Mouse (Mus musculus) intestine, embryonic 14.5 days (tissue): ENCODE data around the gene Kif22. TPM values are rescaled to one million over a fixed set of nuclear protein-coding genes. Genes with fewer than 3 reads are reported as not detected.

ENCODE experiments used
- microRNA-seq: library from miRNA; unstranded; fragments of <30 nt; microRNA quantifications from one replicate; pipeline ENCODE4, GENCODE M21; 2016
- polyA plus RNA-seq: library from polyadenylated mRNA; unstranded; fragments of >200 nt; fragmentation: Nextera tagmentation; extraction: Ambion mirVana; gene quantifications from 2 replicates; pipeline ENCODE4 v1.2.1, GENCODE M21; 2014

Gene Kif22
- polyA plus RNA-seq, 1 experiment from 2014 or later, result 115 TPM

Small RNA genes lying within 50 kb of the gene (microRNA-seq; reads per million reads assigned to microRNA genes)
- not detected for gene Gm44343

Other genes starting within 250 kb of the Kif22 start
- gene Ppp4c, start 250.0 kb downstream of the Kif22 start, polyA plus RNA-seq, result 277 and 280 TPM in 2 replicates
- gene Fam57b, start 244.8 kb downstream of the Kif22 start, polyA plus RNA-seq, result 1.5 and 1.8 TPM in 2 replicates
- not detected in 2 replicates for gene 4930451I11Rik, start 210.8 kb downstream of the Kif22 start, polyA plus RNA-seq
- gene Doc2a, start 195.1 kb downstream of the Kif22 start, polyA plus RNA-seq, result 0.86 and 1.2 TPM in 2 replicates
- 19.0 and 19.5 TPM in 2 replicates for gene Hirip3, start 180.5 kb downstream of the Kif22 start, polyA plus RNA-seq
- 82.6 and 84.6 TPM in 2 replicates for gene Ino80e, start 180.1 kb downstream of the Kif22 start, polyA plus RNA-seq
- gene Taok2, start 157.8 kb downstream of the Kif22 start, polyA plus RNA-seq, result 26.6 and 29.7 TPM in 2 replicates
- gene Tmem219, start 119.6 kb downstream of the Kif22 start, polyA plus RNA-seq, result 29.5 and 31.7 TPM in 2 replicates
- gene Kctd13, start 113.6 kb downstream of the Kif22 start, polyA plus RNA-seq, result 13.1 TPM in 2 replicates
- 0.39 and 0.65 TPM in 2 replicates for gene Asphd1, start 92.9 kb downstream of the Kif22 start, polyA plus RNA-seq
- gene Sez6l2, start 91.9 kb downstream of the Kif22 start, polyA plus RNA-seq, result 3.2 and 3.8 TPM in 2 replicates
- 105 and 109 TPM in 2 replicates for gene Cdipt, start 66.6 kb downstream of the Kif22 start, polyA plus RNA-seq
- 2.2 and 2.5 TPM in 2 replicates for gene Cdiptos, start 66.4 kb downstream of the Kif22 start, polyA plus RNA-seq
- 27.4 and 29.6 TPM in 2 replicates for gene Mvp, start 27.9 kb downstream of the Kif22 start, polyA plus RNA-seq
- gene Pagr1b, start 26.0 kb downstream of the Kif22 start, polyA plus RNA-seq, result 0.45 and 0.86 TPM in 2 replicates
- gene Pagr1a, start 25.1 kb downstream of the Kif22 start, polyA plus RNA-seq, result 43.9 and 47.7 TPM in 2 replicates
- 41.8 and 46.3 TPM in 2 replicates for gene Gm42742, start 21.4 kb downstream of the Kif22 start, polyA plus RNA-seq
- 9.2 and 9.5 TPM in 2 replicates for gene Prrt2, start 21.3 kb downstream of the Kif22 start, polyA plus RNA-seq
- gene Maz, start 15.4 kb downstream of the Kif22 start, polyA plus RNA-seq, result 55.1 and 61.9 TPM in 2 replicates
- 0.30 TPM in 1 of 2 replicates, not detected in the other for gene Zg16, start 44.9 kb upstream of the Kif22 start, polyA plus RNA-seq
- gene AI467606, start 48.9 kb upstream of the Kif22 start, polyA plus RNA-seq, result 2.6 and 3.9 TPM in 2 replicates
- 2.9 TPM in 2 replicates for gene Qprt, start 79.8 kb upstream of the Kif22 start, polyA plus RNA-seq
- gene Spn, start 95.4 kb upstream of the Kif22 start, polyA plus RNA-seq, result 0.22 and 0.39 TPM in 2 replicates
- gene Cd2bp2, start 153.6 kb upstream of the Kif22 start, polyA plus RNA-seq, result 44.4 and 46.9 TPM in 2 replicates
- gene Tbc1d10b, start 166.0 kb upstream of the Kif22 start, polyA plus RNA-seq, result 21.3 and 21.4 TPM in 2 replicates
- gene Mylpf, start 166.4 kb upstream of the Kif22 start, polyA plus RNA-seq, result 10.8 and 12.9 TPM in 2 replicates
- 16.8 and 18.5 TPM in 2 replicates for gene Zfp553, start 190.6 kb upstream of the Kif22 start, polyA plus RNA-seq
- 12.9 and 14.4 TPM in 2 replicates for gene Sept1, start 190.7 kb upstream of the Kif22 start, polyA plus RNA-seq
- 47.6 and 52.2 TPM in 2 replicates for gene Zfp771, start 201.8 kb upstream of the Kif22 start, polyA plus RNA-seq
- gene Dctpp1, start 218.2 kb upstream of the Kif22 start, polyA plus RNA-seq, result 280 and 305 TPM in 2 replicates
- 153 and 183 TPM in 2 replicates for gene Sephs2, start 231.6 kb upstream of the Kif22 start, polyA plus RNA-seq